Mouse (Mus musculus): Measurements from ENCODE around the gene Ank. TPM values are rescaled to one million over a fixed set of nuclear protein-coding genes. Genes with fewer than 3 reads are reported as not detected.
A peak's percentile ranks its signal among the peaks of the same experiment; 100 is the strongest.

Gene Ank
- polyA plus RNA-seq, 1 experiment from 2014 or later = 11.0 TPM

- WGBS = 25% methylated on average over 5 of the region's 5 CpGs
- H3K27ac ChIP-seq = no peak overlapping the region
- no peak overlapping the region for H3K4me2 ChIP-seq (ENCODE audit: low read length)
- no peaks in the 10 kb centered on the region for H3K27me3 ChIP-seq (ENCODE audit: insufficient read depth, low read length)
- ATAC-seq (replicated peaks; ENCODE audit: low FRiP score, low read depth) = no peak
- H3K9me3 ChIP-seq (replicated peaks; ENCODE audit: low read length) = no peaks in the 10 kb centered on the region
- no peaks in the 10 kb centered on the region for H3K4me1 ChIP-seq (replicated peaks; ENCODE audit: insufficient read depth, low read length)
- H3K9ac ChIP-seq (ENCODE audit: low read depth, low read length) = no peak overlapping the region
- no peak overlapping the region for H3K4me3 ChIP-seq (replicated peaks; ENCODE audit: low read depth, low read length)
- no peak for TF ChIP-seq CTCF (IDR thresholded peaks at IDR 0.05; ENCODE audit: low read depth)
- no peaks in the 10 kb centered on the region for H3K36me3 ChIP-seq (ENCODE audit: insufficient read depth, low read length)
- peak; percentile 67 for DNase-seq (ENCODE audit: low spot score)
These were observed 70.3 kb downstream of the Ank start for GRCm38 (mm10) chr15:27536771-27537170.

DNA sequence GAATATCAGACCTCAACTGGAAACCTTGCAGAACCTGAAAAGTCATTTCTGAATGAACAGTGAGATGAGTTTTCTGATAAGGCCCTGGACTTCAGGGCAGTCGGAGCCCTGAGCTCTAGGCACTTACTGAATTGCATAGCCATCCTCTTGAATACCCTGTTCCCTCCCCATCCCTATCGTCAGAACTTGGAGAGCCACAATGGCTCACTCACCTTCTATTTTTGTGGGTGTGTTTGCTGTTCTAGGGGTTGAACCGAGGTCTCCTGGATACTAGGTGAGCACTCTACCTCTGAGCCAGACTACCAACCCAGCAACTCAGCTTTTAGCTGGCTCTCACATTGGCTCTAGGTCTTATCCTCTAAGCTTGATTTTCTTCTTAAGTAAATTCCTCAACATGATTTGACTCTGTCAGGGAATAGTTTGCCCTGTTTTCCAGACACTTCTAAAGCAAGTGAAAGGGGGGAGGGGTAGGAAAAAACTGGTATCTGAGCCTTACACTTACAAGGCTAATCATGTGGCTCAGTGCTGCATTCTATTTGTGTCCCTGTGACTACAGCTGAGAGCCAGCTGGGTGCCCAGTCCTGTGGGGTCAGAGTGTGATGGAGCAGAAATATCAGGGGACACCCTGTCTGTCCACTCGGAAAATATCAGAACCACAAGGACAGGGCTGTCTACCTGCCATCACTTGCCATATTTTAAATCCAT lies 71.2 kb downstream of the Ank start:
- H3K4me1 ChIP-seq (replicated peaks; ENCODE audit: insufficient read depth, low read length) = no peaks in the 10 kb centered on the region
- no peak overlapping the region for H3K9ac ChIP-seq (ENCODE audit: low read depth, low read length)
- no peaks in the 10 kb centered on the region for H3K36me3 ChIP-seq (ENCODE audit: insufficient read depth, low read length)
- no peak for DNase-seq (ENCODE audit: low spot score)
- no peak overlapping the region for H3K4me2 ChIP-seq (ENCODE audit: low read length)
- no peak for ATAC-seq (replicated peaks; ENCODE audit: low FRiP score, low read depth)
- TF ChIP-seq CTCF (IDR thresholded peaks at IDR 0.05; ENCODE audit: low read depth) = no peak
- WGBS = 64% methylated on average over 4 of the region's 4 CpGs
- no peak overlapping the region for H3K27ac ChIP-seq
- no peaks in the 10 kb centered on the region for H3K9me3 ChIP-seq (replicated peaks; ENCODE audit: low read length)
- no peak overlapping the region for H3K4me3 ChIP-seq (replicated peaks; ENCODE audit: low read depth, low read length)
- H3K27me3 ChIP-seq (ENCODE audit: insufficient read depth, low read length) = no peaks in the 10 kb centered on the region

GRCm38 (mm10) chr15:27539745-27540144 lies 73.3 kb downstream of the Ank start:
- H3K4me1 ChIP-seq (replicated peaks; ENCODE audit: insufficient read depth, low read length) = no peaks in the 10 kb centered on the region
- TF ChIP-seq CTCF (IDR thresholded peaks at IDR 0.05; ENCODE audit: low read depth) = no peak
- H3K9ac ChIP-seq (ENCODE audit: low read depth, low read length) = no peak overlapping the region
- no peaks in the 10 kb centered on the region for H3K36me3 ChIP-seq (ENCODE audit: insufficient read depth, low read length)
- 86% methylated on average over 9 of the region's 9 CpGs for WGBS
- no peak overlapping the region for H3K27ac ChIP-seq
- DNase-seq (ENCODE audit: low spot score) = no peak
- no peak overlapping the region for H3K4me2 ChIP-seq (ENCODE audit: low read length)
- no peak overlapping the region for H3K4me3 ChIP-seq (replicated peaks; ENCODE audit: low read depth, low read length)
- no peak for ATAC-seq (replicated peaks; ENCODE audit: low FRiP score, low read depth)
- H3K9me3 ChIP-seq (replicated peaks; ENCODE audit: low read length) = no peaks in the 10 kb centered on the region
- no peaks in the 10 kb centered on the region for H3K27me3 ChIP-seq (ENCODE audit: insufficient read depth, low read length)

DNA sequence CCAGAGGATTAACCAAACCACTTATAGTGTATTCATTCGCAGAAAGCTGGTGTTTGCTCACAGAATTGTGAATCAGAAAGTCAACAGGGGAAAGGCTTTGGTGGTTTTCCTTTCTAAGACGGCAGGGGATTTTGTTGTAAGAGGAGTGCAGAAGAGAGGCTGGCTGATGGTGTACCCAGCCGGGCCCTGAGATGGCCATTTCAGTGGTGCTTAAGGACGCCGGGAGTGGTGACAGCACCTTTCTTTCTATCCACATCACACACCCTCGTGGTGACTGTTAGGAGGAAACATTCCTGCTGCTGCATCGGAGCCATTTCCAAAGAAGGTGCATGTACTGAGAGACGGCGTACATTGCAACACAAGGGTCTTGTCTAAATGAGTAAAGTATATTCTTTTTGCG lies 78.7 kb downstream of the Ank start:
- ATAC-seq (replicated peaks; ENCODE audit: low FRiP score, low read depth) (no peak), DNase-seq (ENCODE audit: low spot score) (no peak)
- no peak overlapping the region for H3K27ac ChIP-seq
- TF ChIP-seq CTCF (IDR thresholded peaks at IDR 0.05; ENCODE audit: low read depth) = no peak
- no peaks in the 10 kb centered on the region for H3K4me1 ChIP-seq (replicated peaks; ENCODE audit: insufficient read depth, low read length)
- no peaks in the 10 kb centered on the region for H3K36me3 ChIP-seq (ENCODE audit: insufficient read depth, low read length)
- no peak overlapping the region for H3K9ac ChIP-seq (ENCODE audit: low read depth, low read length)
- no peaks in the 10 kb centered on the region for H3K9me3 ChIP-seq (replicated peaks; ENCODE audit: low read length)
- H3K4me3 ChIP-seq (replicated peaks; ENCODE audit: low read depth, low read length) = no peak overlapping the region
- H3K4me2 ChIP-seq (ENCODE audit: low read length) = no peak overlapping the region
- H3K27me3 ChIP-seq (ENCODE audit: insufficient read depth, low read length) = no peaks in the 10 kb centered on the region
- WGBS = 92% methylated on average over 10 of the region's 10 CpGs

- WGBS = 87% methylated on average over 6 of the region's 6 CpGs
- no peak overlapping the region for H3K4me3 ChIP-seq (replicated peaks; ENCODE audit: low read depth, low read length)
- ATAC-seq (replicated peaks; ENCODE audit: low FRiP score, low read depth) (no peak), DNase-seq (ENCODE audit: low spot score) (no peak)
- H3K9ac ChIP-seq (ENCODE audit: low read depth, low read length) = no peak overlapping the region
- no peaks in the 10 kb centered on the region for H3K36me3 ChIP-seq (ENCODE audit: insufficient read depth, low read length)
- H3K27me3 ChIP-seq (ENCODE audit: insufficient read depth, low read length) = no peaks in the 10 kb centered on the region
- no peaks in the 10 kb centered on the region for H3K4me1 ChIP-seq (replicated peaks; ENCODE audit: insufficient read depth, low read length)
- H3K4me2 ChIP-seq (ENCODE audit: low read length) = no peak overlapping the region
- no peak overlapping the region for H3K27ac ChIP-seq
- no peak for TF ChIP-seq CTCF (IDR thresholded peaks at IDR 0.05; ENCODE audit: low read depth)
- no peaks in the 10 kb centered on the region for H3K9me3 ChIP-seq (replicated peaks; ENCODE audit: low read length)
These were observed 81.6 kb downstream of the Ank start for GRCm38 (mm10) chr15:27548110-27548509.

GRCm38 (mm10) chr15:27549071-27549470 lies 82.6 kb downstream of the Ank start:
- H3K4me2 ChIP-seq (ENCODE audit: low read length) = no peak overlapping the region
- H3K4me1 ChIP-seq (replicated peaks; ENCODE audit: insufficient read depth, low read length) = no peaks in the 10 kb centered on the region
- ATAC-seq (replicated peaks; ENCODE audit: low FRiP score, low read depth) = no peak
- H3K27ac ChIP-seq = no peak overlapping the region
- H3K4me3 ChIP-seq (replicated peaks; ENCODE audit: low read depth, low read length) = no peak overlapping the region
- no peaks in the 10 kb centered on the region for H3K9me3 ChIP-seq (replicated peaks; ENCODE audit: low read length)
- no peak for TF ChIP-seq CTCF (IDR thresholded peaks at IDR 0.05; ENCODE audit: low read depth)
- no peaks in the 10 kb centered on the region for H3K36me3 ChIP-seq (ENCODE audit: insufficient read depth, low read length)
- WGBS = 80% methylated on average over 10 of the region's 10 CpGs
- H3K9ac ChIP-seq (ENCODE audit: low read depth, low read length) = no peak overlapping the region
- H3K27me3 ChIP-seq (ENCODE audit: insufficient read depth, low read length) = no peaks in the 10 kb centered on the region
- no peak for DNase-seq (ENCODE audit: low spot score)

DNA sequence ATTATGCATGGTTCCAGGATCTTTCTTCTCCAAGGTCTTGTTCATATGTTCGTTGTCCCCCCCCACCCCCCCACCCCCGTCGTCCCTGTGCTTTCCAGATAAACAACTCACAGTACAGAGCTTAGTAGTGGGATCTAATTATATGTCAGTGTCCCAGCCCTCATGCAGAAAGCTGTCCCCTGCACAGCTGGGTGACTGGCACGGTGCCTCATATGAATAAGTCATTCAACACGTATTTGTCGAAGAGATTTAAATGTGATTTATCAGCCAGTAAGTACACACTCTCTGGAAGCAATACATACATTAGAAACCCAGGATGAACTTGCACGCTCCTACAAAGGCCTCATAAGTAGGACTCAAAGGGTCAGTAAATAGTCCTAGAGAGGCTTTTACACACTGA lies 83.4 kb downstream of the Ank start:
- H3K4me3 ChIP-seq (replicated peaks; ENCODE audit: low read depth, low read length) = no peak overlapping the region
- DNase-seq (ENCODE audit: low spot score) = no peak
- no peak overlapping the region for H3K4me2 ChIP-seq (ENCODE audit: low read length)
- H3K27ac ChIP-seq = no peak overlapping the region
- no peak for ATAC-seq (replicated peaks; ENCODE audit: low FRiP score, low read depth)
- H3K4me1 ChIP-seq (replicated peaks; ENCODE audit: insufficient read depth, low read length) = no peaks in the 10 kb centered on the region
- no peak overlapping the region for H3K9ac ChIP-seq (ENCODE audit: low read depth, low read length)
- no peaks in the 10 kb centered on the region for H3K9me3 ChIP-seq (replicated peaks; ENCODE audit: low read length)
- TF ChIP-seq CTCF (IDR thresholded peaks at IDR 0.05; ENCODE audit: low read depth) = no peak
- H3K27me3 ChIP-seq (ENCODE audit: insufficient read depth, low read length) = no peaks in the 10 kb centered on the region
- no peaks in the 10 kb centered on the region for H3K36me3 ChIP-seq (ENCODE audit: insufficient read depth, low read length)
- WGBS = 72% methylated on average over 7 of the region's 7 CpGs

Measured in kidney, postnatal 0 days (tissue).